Mouse (Mus musculus): ENCODE data around the gene Scn1a. TPM values are rescaled to one million over a fixed set of nuclear protein-coding genes. Genes with fewer than 3 reads are reported as not detected.
A peak's percentile ranks its signal among the peaks of the same experiment; 100 is the strongest.

Scn1a gene
- 5.2 and 6.3 TPM in 2 replicates for polyA plus RNA-seq (2016; fragmentation: Nextera tagmentation; extraction: Ambion mirVana)

DNA sequence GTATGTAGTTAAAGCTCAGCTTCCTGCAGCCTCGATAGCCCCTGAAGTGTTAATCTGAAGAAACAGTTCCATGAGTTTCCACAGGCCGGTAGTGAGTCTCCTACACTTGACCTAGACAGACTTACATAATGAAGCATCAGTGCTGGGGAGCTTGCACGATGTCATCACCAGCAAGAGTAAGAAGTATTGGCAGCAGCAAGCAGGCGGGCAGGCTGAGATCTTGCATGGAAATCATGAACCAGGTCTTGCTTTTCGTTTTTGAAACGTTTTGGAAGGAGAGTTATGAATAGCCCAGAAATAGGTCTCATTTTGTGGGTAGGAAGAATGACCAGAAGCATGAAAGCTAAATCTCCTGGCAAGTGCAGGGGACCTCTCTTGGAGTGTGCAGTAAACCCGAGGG lies at the start of gene Scn1a:
Scn1a (minus strand) TSS at position 130 of the 400 bp plus-strand sequence.
- peak within 1 kb of the TSS; percentile 61 for H3K4me2 ChIP-seq (replicated peaks)
- 0 out of 2 replicates have a peak within 1 kb of the TSS, but pooled peaks have one; percentile 1 for H3K9ac ChIP-seq
- no peak within 1 kb of the TSS for H3K27ac ChIP-seq
- H3K27me3 ChIP-seq (replicated peaks): no peaks in the 10 kb centered on the region
- H3K36me3 ChIP-seq: no peaks in the 10 kb centered on the region
- 5% methylated on average over 7 of the region's 7 CpGs for WGBS
- peaks cover 7% of the 10 kb centered on the region for H3K4me1 ChIP-seq
- H3K9me3 ChIP-seq: no peaks in the 10 kb centered on the region
- ATAC-seq (ENCODE audit: low FRiP score, low read depth): no peak
- H3K4me3 ChIP-seq: peak within 1 kb of the TSS; percentile 28

DNA sequence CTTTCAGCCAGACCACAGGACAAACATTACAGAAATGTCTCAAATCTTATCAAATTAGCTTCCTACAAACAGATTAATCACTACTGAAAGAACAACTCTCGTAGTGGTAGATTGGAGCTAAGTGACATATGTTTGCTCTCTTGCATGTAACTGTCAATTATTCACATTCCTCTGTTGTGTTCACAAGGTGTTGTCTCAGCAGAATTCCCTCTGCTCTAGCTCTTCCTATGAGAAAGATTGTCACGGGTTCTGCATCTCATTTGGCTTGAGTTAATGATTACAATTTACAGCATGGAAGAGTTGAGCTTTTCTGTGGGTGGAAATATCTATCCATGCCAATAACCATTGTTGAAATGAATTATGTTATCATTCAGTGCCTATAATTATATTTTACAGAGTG lies 37.8 kb upstream of the Scn1a start:
- Histone ChIP-seq H3K9me3 (no peaks in the 10 kb centered on the region), H3K4me1 (no peaks in the 10 kb centered on the region), H3K4me3 (no peak overlapping the region), H3K36me3 (no peaks in the 10 kb centered on the region), H3K4me2 (replicated peaks) (no peak overlapping the region), H3K27ac (no peak overlapping the region), H3K27me3 (replicated peaks) (no peaks in the 10 kb centered on the region), H3K9ac (no peak overlapping the region)
- 72% methylated on average over 2 of the region's 2 CpGs for WGBS
- ATAC-seq (ENCODE audit: low FRiP score, low read depth): no peak

DNA sequence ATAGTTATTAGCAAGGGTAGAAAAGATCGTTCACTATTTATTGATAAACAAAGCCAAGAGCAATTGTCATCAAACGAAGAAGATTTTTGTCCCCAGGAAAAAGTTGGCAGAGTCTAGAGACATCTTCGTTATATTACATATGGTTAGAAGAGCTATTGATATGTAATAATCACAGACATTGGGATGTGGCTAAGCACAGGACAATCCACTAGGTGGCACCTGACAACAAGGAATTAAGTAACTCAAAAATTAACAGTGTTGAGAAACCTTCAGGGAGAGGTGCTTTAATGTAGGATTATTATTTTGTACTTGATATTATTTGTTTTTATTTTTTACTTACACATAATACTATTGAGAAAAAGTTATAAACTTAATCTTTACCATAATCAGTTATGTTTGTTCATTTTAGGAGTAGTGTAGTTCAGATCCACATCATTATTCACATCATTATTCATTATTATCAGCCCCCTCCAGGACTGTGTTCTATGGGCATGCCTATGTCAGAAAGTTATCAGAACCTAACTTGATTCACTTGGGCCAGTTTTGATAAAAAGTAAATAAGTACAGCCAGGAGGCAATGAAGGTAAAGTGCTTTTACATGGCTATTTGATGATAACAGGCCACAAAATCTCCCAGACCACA lies 32.7 kb upstream of the Scn1a start:
- peak; percentile 58; the same call in 1 of the 2 replicates for ATAC-seq (ENCODE audit: low FRiP score, low read depth)
- Histone ChIP-seq H3K4me2 (replicated peaks) (no peak overlapping the region), H3K27ac (no peak overlapping the region), H3K36me3 (no peaks in the 10 kb centered on the region), H3K27me3 (replicated peaks) (no peaks in the 10 kb centered on the region), H3K4me1 (no peaks in the 10 kb centered on the region), H3K4me3 (no peak overlapping the region), H3K9me3 (no peaks in the 10 kb centered on the region), H3K9ac (no peak overlapping the region)
- WGBS: 60% methylated on average over 3 of the region's 3 CpGs

DNA sequence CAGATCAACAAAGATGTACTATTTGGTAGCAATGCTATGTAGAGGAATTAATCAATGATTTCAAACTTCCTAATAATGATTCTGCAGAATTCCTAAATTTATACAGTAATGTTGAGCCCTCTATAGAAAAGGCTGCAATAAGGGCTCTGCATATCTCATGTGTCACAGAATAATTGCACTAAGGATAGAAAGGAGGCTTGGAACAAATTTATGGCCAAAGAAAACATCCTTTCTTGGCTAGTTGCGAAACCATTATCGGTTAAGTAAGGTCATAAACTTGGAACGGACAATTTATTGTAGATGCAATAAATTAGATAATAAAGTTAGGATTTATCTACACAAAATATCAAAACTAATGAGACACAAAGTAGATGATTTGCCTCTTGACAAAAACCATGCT lies 24.8 kb upstream of the Scn1a start:
- Histone ChIP-seq H3K4me1 (no peaks in the 10 kb centered on the region), H3K36me3 (no peaks in the 10 kb centered on the region), H3K4me2 (replicated peaks) (no peak overlapping the region), H3K4me3 (no peak overlapping the region), H3K9me3 (no peaks in the 10 kb centered on the region), H3K27ac (no peak overlapping the region), H3K27me3 (replicated peaks) (no peaks in the 10 kb centered on the region), H3K9ac (no peak overlapping the region)
- ATAC-seq (ENCODE audit: low FRiP score, low read depth): no peak
- WGBS: 78% methylated on average over 3 of the region's 3 CpGs

DNA sequence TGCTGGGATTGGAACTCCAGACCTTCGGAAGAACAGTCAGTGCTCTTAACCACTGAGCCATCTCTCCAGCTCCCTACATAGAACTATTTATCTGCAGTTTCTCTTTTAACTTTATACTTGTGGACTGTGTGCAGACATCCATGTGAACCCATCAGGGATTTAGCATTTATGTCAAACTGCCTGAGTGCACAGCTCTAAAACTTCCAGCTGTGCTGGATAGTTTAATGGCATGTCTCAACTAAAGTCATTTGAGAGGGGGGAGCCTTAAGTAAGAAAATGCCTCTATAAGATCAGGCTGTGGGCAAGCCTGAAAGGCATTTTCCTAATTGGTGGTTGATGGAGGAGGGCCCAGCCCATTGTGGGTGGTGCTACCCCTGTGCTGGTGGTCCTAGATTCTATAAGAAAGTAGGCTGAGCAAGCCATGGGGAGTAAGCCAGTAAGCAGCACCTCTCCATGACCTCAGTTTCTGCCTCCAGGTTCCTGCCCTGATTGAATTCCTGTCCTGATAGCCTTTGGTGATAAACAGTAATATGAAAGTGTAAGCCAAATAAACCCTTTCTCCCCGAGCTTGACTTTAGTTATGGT lies 24.3 kb upstream of the Scn1a start:
- Histone ChIP-seq H3K4me3 (no peak overlapping the region), H3K9me3 (no peaks in the 10 kb centered on the region), H3K4me1 (no peaks in the 10 kb centered on the region), H3K4me2 (replicated peaks) (no peak overlapping the region), H3K36me3 (no peaks in the 10 kb centered on the region), H3K27me3 (replicated peaks) (no peaks in the 10 kb centered on the region), H3K9ac (no peak overlapping the region), H3K27ac (no peak overlapping the region)
- no peak for ATAC-seq (ENCODE audit: low FRiP score, low read depth)
- 88% methylated on average over 2 of the region's 2 CpGs for WGBS

DNA sequence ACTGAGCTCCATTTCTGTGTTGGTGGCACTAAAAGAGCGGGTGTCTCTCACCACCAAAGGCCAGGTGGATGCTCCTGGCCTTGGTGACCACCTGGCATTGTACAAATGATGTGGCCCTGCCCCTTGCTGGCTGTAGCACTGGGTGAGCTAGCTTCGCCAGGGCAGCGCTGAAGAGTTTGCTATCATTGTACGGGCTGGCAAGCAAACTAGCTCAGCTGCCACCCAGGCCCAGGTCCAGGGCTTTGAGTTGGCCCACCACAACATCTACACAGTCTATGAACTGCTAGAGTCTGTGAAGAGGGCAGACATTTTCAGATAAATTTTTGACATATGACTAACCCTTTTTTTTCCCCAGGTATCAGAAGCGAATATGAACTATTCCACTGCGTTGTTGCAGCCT lies 23.3 kb upstream of the Scn1a start:
- no peaks in the 10 kb centered on the region for H3K4me1 ChIP-seq
- ATAC-seq (ENCODE audit: low FRiP score, low read depth): no peak
- H3K4me2 ChIP-seq (replicated peaks): no peak overlapping the region
- no peaks in the 10 kb centered on the region for H3K9me3 ChIP-seq
- H3K36me3 ChIP-seq: no peaks in the 10 kb centered on the region
- WGBS: 91% methylated on average over 6 of the region's 6 CpGs
- H3K4me3 ChIP-seq: no peak overlapping the region
- no peak overlapping the region for H3K9ac ChIP-seq
- H3K27ac ChIP-seq: no peak overlapping the region
- H3K27me3 ChIP-seq (replicated peaks): no peaks in the 10 kb centered on the region

DNA sequence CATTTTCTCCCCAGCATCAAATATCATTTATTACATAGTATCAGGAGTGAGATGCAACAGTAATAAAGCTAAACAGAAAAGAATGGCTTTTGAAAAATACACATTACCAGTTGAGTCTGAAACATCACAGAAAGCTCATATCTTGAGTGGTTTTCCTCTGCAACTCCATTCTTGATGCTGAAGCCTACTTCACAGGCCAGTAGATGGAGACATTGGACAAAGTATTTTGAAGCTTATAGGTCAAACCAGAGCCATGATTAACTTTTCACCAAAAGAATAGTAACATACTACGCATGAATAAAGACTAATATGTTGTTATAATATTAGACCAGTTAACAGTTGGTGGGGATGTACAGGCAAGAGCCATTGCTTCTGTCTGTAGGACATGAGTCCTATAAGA lies 21.8 kb upstream of the Scn1a start:
- ATAC-seq (ENCODE audit: low FRiP score, low read depth): no peak
- H3K27me3 ChIP-seq (replicated peaks): no peaks in the 10 kb centered on the region
- no peaks in the 10 kb centered on the region for H3K4me1 ChIP-seq
- no peaks in the 10 kb centered on the region for H3K36me3 ChIP-seq
- H3K9ac ChIP-seq: no peak overlapping the region
- no peak overlapping the region for H3K4me2 ChIP-seq (replicated peaks)
- no peak overlapping the region for H3K4me3 ChIP-seq
- no peak overlapping the region for H3K27ac ChIP-seq
- WGBS: 94% methylated on average over 1 of the region's 1 CpGs
- no peaks in the 10 kb centered on the region for H3K9me3 ChIP-seq

DNA sequence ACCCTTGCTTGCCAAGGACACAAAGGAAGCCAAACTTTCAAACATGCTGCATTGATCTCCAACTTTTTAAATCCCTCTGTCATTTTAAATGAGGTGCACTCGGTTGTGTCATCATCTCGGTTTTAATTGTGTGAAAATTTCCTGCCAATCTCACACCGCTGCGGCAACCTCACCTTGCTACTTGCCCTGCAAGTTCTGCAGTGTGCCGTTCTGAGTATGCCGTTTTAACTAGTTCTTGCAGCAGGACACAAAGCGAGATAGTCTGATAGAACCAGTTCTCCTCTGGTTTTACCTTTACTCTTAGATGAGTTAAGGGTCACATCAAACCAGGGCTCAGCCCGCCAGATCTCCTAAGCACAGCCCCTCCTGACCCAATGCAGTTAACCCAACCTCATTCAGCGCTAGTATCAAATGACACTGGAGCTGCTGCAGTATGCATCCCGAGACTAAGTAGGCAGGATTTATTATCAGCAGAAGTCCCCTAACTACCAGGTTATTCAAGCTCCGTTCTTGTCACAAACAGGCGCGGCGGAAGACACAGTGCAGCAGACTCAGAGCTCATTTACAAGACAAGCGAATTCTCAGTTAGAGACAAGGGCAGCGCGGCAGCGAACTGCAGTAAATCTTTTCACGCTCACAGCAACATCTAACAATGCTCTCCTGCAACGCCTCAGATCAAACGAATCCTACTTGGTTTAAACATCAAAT lies 722 bp downstream of the Scn1a start:
- Histone ChIP-seq H3K9ac (0 out of 2 replicates have a peak overlapping the region, but pooled peaks have one; percentile 1), H3K4me3 (peak overlapping the region; percentile 28), H3K27me3 (replicated peaks) (no peaks in the 10 kb centered on the region), H3K36me3 (no peaks in the 10 kb centered on the region), H3K4me2 (replicated peaks) (peak overlapping the region; percentile 61), H3K4me1 (peaks cover 7% of the 10 kb centered on the region), H3K9me3 (no peaks in the 10 kb centered on the region), H3K27ac (no peak overlapping the region)
- peak; percentile 83 for ATAC-seq (ENCODE audit: low FRiP score, low read depth)
- 4% methylated on average over 21 of the region's 21 CpGs for WGBS

DNA sequence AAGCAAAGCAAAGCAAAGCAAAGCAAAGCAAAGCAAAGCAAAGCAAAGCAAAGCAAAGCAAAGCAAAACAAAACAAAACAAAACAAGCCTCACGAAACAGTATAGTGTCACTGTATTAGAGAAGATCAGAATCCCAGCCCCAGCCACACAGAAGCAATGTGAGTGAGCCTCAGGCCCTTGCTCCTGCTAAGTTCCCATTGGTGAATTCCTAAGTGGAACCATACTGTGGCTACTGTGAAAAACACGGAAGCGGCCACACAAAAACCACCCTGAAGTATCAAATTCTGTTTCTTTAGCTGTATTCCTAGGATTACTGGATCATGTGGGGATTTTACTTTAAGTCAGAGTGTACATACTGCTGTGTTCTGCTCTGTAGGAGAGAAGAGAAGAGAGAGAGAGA lies 4.4 kb downstream of the Scn1a start:
- no peak overlapping the region for H3K4me2 ChIP-seq (replicated peaks)
- H3K27ac ChIP-seq: no peak overlapping the region
- no peak overlapping the region for H3K4me3 ChIP-seq
- no peak overlapping the region for H3K9ac ChIP-seq
- no peaks in the 10 kb centered on the region for H3K9me3 ChIP-seq
- no peak for ATAC-seq (ENCODE audit: low FRiP score, low read depth)
- H3K4me1 ChIP-seq: peaks cover 7% of the 10 kb centered on the region
- H3K36me3 ChIP-seq: no peaks in the 10 kb centered on the region
- H3K27me3 ChIP-seq (replicated peaks): no peaks in the 10 kb centered on the region
- 64% methylated on average over 3 of the region's 3 CpGs for WGBS

DNA sequence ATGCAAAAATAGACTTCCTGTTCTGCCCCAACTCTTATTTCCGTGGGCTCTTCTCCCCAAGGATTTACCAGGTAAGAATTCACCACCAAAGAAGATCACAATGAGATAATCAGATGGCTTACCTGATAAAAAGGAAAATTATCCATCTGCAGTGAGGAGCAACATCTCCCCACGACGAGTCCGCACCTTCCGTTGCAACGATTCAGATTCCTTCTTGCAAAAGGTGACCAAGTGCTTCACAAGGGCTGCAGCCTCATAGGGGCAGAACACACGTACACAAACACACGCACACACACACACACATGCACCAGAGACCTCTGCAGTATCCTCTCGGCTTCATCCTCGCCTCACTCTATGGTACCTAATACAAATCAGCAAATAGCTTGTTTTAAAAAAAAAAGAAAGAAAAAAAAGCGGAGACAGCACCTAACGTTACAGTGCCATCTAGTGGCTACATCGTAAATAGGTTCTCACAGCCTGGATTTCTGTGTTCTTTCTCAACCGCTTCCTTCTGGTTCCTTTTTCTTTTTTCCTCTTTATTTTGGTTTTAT lies 30.8 kb downstream of the Scn1a start:
- Histone ChIP-seq H3K36me3 (no peaks in the 10 kb centered on the region), H3K4me2 (replicated peaks) (peak overlapping the region; percentile 62), H3K9me3 (no peaks in the 10 kb centered on the region), H3K9ac (peak overlapping the region; percentile 45), H3K27ac (no peak overlapping the region), H3K4me3 (peak overlapping the region; percentile 42), H3K4me1 (peaks cover 9% of the 10 kb centered on the region), H3K27me3 (replicated peaks) (no peaks in the 10 kb centered on the region)
- WGBS: under 1% methylated on average over 14 of the region's 14 CpGs
- peak; percentile 84 for ATAC-seq (ENCODE audit: low FRiP score, low read depth)

DNA sequence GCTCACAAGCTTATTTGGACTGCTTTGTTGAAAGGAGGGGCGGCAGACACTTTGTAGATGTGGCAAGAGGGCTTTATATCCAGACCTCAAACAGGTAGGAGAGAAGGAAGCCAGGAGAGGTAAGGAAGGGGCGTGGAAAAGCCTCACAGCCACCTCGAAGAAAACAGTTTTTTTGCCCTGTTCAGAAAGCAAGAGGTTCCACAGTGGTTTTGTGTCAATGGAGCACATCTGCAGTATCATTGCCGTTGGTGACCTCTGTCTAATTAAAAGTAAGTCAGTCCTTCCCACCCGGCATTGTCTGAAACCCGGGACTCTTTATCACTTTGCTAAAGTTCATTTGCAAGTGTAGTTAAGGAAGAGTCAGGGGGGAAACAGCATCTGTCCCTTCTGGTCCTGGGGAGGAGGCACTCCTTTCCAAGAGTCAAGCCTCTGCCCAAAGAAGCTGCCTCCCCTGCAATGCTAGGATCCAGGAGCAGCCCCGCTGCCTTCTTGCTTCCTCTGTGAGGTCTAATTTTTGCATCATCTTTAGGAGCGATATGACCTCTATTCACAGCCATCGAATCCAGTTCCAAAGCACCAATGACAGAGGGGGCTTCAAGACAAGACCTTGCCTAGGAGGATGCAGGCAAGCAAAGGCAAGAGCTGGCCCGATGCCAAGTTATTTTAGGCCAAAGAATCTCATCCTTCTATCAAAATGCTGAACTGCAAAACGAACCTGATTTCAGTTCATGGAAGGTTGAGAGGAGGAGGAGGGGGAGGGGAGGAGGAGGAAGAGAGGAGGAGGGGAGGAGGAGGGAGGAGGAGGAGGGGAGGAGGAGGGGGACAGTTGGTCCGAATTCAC lies 31.5 kb downstream of the Scn1a start:
- no peaks in the 10 kb centered on the region for H3K9me3 ChIP-seq
- peak; percentile 58 for ATAC-seq (ENCODE audit: low FRiP score, low read depth)
- no peaks in the 10 kb centered on the region for H3K27me3 ChIP-seq (replicated peaks)
- H3K4me3 ChIP-seq: peak overlapping the region; percentile 42
- no peak overlapping the region for H3K27ac ChIP-seq
- 9% methylated on average over 12 of the region's 12 CpGs for WGBS
- no peaks in the 10 kb centered on the region for H3K36me3 ChIP-seq
- H3K4me1 ChIP-seq: peaks cover 9% of the 10 kb centered on the region
- H3K9ac ChIP-seq: peak overlapping the region; percentile 45
- peak overlapping the region; percentile 62 for H3K4me2 ChIP-seq (replicated peaks)

DNA sequence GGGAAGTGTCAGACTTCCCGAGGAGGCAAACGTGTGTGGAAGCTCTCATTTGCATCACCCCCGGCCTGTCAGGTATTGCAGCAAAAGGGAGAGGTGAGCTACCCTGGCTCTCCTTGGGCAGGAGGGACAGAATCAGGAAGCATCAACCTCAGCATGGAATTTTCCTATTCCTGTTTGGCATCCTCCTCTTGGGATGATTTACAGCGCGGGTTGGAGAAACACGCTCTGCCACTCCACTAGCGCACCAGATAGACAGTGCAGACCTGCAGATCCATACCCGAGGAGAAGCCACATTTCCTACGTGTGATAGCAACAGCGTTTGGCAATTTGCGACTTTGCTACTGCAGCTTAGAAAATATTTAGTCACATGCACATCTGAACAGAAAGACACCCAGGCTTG lies 32.2 kb downstream of the Scn1a start:
- no peaks in the 10 kb centered on the region for H3K27me3 ChIP-seq (replicated peaks)
- H3K9ac ChIP-seq: no peak overlapping the region
- H3K4me3 ChIP-seq: no peak overlapping the region
- no peak for ATAC-seq (ENCODE audit: low FRiP score, low read depth)
- WGBS: 17% methylated on average over 11 of the region's 11 CpGs
- no peaks in the 10 kb centered on the region for H3K36me3 ChIP-seq
- H3K9me3 ChIP-seq: no peaks in the 10 kb centered on the region
- peak overlapping the region; percentile 62 for H3K4me2 ChIP-seq (replicated peaks)
- peaks cover 9% of the 10 kb centered on the region for H3K4me1 ChIP-seq
- no peak overlapping the region for H3K27ac ChIP-seq
